Mouse (Mus musculus) embryonic fibroblast, embryonic 13.5 days (primary cell): Measurements from ENCODE around the gene S100a7a. TPM values are rescaled to one million over a fixed set of nuclear protein-coding genes. Genes with fewer than 3 reads are reported as not detected.

Experiments
- H3K27ac ChIP-seq: 2 replicates; pipeline ENCODE4 v1.5.1; 2012; ENCODE audit warnings: low read length, control low read depth, inconsistent platforms; ENCODE audit not compliant: insufficient read depth
- H3K4me1 ChIP-seq: 2 replicates; pipeline ENCODE4 v1.6.1; 2011; ENCODE audit warnings: low read length; ENCODE audit not compliant: control insufficient read depth, insufficient read depth
- H3K4me3 ChIP-seq: 2 replicates; pipeline ENCODE4 v1.5.1; 2011; ENCODE audit warnings: mild to moderate bottlenecking, control low read depth, low read length; ENCODE audit not compliant: insufficient read depth
- CTCF ChIP-seq: IDR thresholded peaks from 2 replicates; pipeline ENCODE4 v1.5.1; 2011; ENCODE audit warnings: mild to moderate bottlenecking, control low read depth, low read length, moderate library complexity, borderline replicate concordance; ENCODE audit not compliant: insufficient read depth
- POLR2A ChIP-seq: IDR thresholded peaks from 2 replicates; pipeline ENCODE4 v1.6.1; 2011; ENCODE audit warnings: low read depth, mild to moderate bottlenecking, control low read depth, low read length, moderate library complexity
- polyA plus RNA-seq: library from polyadenylated mRNA; stranded (reverse); fragments of >200 nt; gene quantifications from 2 replicates; pipeline ENCODE4 v1.2.4, GENCODE M21; 2011; ENCODE audit warnings: low read depth; ENCODE audit not compliant: missing spikeins, insufficient read length

S100a7a gene
- polyA plus RNA-seq, 1 experiment, result 2.2 TPM

- Histone ChIP-seq H3K27ac (no peak overlapping the region), H3K4me1 (no peaks in the 10 kb centered on the region; the same call in 1 of the 2 replicates), H3K4me3 (no peak overlapping the region)
- TF ChIP-seq CTCF (peak; percentile 67; the same call in 1 of the 2 replicates), POLR2A (no peak)
Measured at GRCm38 (mm10) chr3:90644220-90644619, 9.6 kb upstream of the S100a7a start.

DNA sequence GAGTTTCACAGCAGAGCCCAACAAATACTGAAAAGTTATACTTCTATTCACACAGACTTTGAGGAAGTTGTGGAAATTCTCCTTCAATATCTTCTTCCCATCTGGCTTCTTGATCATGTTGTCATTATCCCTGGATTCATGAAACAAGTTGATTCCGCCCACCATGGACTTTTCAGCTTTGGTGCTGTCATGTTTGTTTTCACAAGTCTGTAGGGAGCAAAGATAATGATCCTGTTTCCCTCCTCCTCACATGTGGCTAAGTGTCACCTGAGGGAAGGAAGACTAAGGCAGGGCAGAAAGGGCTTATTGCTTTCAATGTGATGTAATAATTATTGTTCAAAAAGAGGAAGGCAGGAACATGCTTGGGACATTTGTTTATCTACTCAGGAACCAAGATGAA is 6.5 kb upstream of the S100a7a start:
- no peak overlapping the region for H3K4me3 ChIP-seq
- no peak overlapping the region for H3K27ac ChIP-seq
- TF ChIP-seq CTCF, result no peak
- no peak for TF ChIP-seq POLR2A
- no peaks in the 10 kb centered on the region; the same call in 1 of the 2 replicates for H3K4me1 ChIP-seq

GRCm38 (mm10) chr3:90648981-90649380 is 4.8 kb upstream of the S100a7a start:
- no peak for TF ChIP-seq POLR2A
- TF ChIP-seq CTCF, result no peak
- H3K4me1 ChIP-seq, result peaks cover 3% of the 10 kb centered on the region; the same call in 1 of the 2 replicates
- no peak overlapping the region for H3K27ac ChIP-seq
- no peak overlapping the region for H3K4me3 ChIP-seq

DNA sequence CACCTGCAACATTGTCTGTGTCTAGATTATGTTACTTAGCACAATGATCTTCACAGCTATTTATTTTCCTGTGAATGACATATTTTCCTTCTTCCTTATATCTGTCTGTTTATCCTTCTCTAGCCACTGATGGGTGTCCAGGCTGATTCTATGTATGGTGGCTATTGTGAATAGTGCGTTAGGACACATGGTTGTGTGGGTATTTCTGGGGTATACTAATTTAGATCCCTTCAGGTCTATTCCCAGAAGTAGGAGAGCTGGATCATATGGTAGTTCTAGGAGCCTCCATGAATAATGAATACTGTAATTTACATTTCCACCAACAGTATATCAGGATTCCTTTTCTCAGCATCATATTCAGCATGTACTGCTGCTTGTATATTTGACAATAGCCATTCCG is 4.0 kb upstream of the S100a7a start:
- no peak overlapping the region for H3K27ac ChIP-seq
- peaks cover 3% of the 10 kb centered on the region; the same call in 1 of the 2 replicates for H3K4me1 ChIP-seq
- no peak overlapping the region for H3K4me3 ChIP-seq
- TF ChIP-seq CTCF (no peak), POLR2A (no peak)

GRCm38 (mm10) chr3:90652878-90653508 is 824 bp upstream of the S100a7a start:
- Histone ChIP-seq H3K27ac (no peak overlapping the region), H3K4me1 (peaks cover 3% of the 10 kb centered on the region; the same call in 1 of the 2 replicates), H3K4me3 (no peak overlapping the region)
- TF ChIP-seq POLR2A (no peak), CTCF (peak; percentile 62; the same call in 1 of the 2 replicates)

DNA sequence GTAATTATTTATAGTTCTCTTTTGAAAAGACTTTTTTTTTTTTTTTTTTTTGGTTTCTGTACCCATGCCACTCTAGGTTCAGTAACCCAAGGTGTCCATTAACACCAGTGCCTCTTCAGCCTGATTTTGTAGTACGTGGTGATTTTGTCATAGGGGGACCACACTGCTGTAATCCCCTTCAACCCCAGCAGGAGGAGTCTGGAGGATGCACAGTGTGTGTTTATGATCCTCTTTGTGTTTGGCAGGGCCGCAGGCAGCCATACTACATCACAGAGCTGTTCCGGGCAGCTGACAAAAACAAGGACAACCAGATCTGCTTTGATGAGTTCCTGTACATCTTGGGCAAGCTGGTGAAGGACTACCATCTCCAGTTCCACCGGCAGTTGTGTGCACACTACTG is 3.6 kb downstream of the S100a7a start:
- no peak overlapping the region for H3K27ac ChIP-seq
- no peak overlapping the region for H3K4me3 ChIP-seq
- peaks cover 9% of the 10 kb centered on the region; the same call in 1 of the 2 replicates for H3K4me1 ChIP-seq
- TF ChIP-seq CTCF, result no peak
- no peak for TF ChIP-seq POLR2A

DNA sequence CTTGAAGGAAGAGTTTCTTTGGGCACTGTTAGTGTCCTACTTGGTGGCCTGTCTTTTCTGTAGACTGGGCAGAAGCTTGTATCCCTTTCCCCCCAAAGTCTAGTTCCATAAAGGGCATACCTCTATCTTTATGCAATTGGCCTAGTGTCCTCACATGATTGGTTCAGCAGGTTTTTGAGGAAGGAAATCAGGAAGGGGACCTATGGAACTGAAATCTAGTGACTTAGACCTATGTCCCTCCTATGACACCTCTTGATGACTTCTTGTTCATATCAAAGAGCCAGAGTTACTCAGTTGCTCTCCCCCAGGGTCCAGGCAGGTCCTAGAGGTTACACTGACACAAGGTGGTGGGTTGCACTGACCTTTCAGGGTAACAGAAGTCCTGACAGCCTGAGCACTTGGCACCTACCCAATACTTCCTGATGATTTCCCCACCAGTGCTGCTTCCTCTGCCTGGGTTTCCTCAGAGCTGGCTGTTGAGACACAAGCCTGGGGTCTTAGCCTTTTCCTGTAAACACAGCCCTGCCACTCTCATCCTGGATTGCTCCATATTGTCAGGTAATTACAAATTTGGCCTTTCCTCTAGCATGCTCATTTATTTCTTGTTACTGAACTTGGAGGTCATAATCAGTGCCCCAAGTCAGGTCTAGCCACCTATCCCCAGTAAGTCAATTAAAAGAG is 5.7 kb downstream of the S100a7a start:
- 0 out of 2 replicates have a peak, but pooled peaks cover 6% of the 10 kb centered on the region for H3K4me1 ChIP-seq
- no peak overlapping the region for H3K27ac ChIP-seq
- no peak overlapping the region for H3K4me3 ChIP-seq
- TF ChIP-seq CTCF (no peak), POLR2A (no peak)

- TF ChIP-seq POLR2A, result no peak
- TF ChIP-seq CTCF, result no peak
- H3K27ac ChIP-seq, result no peak overlapping the region
- no peak overlapping the region for H3K4me3 ChIP-seq
- no peaks in the 10 kb centered on the region for H3K4me1 ChIP-seq
Measured at GRCm38 (mm10) chr3:90664219-90664618, 10.4 kb downstream of the S100a7a start.

GRCm38 (mm10) chr3:90668846-90669245 is 15.0 kb downstream of the S100a7a start, which contains the start of gene S100a8:
S100a8 (plus strand) TSS chr3:90668978.
- no peak for TF ChIP-seq CTCF
- TF ChIP-seq POLR2A, result no peak
- Histone ChIP-seq H3K4me3 (no peak within 1 kb of the TSS), H3K4me1 (no peaks in the 10 kb centered on the region), H3K27ac (no peak within 1 kb of the TSS)

DNA sequence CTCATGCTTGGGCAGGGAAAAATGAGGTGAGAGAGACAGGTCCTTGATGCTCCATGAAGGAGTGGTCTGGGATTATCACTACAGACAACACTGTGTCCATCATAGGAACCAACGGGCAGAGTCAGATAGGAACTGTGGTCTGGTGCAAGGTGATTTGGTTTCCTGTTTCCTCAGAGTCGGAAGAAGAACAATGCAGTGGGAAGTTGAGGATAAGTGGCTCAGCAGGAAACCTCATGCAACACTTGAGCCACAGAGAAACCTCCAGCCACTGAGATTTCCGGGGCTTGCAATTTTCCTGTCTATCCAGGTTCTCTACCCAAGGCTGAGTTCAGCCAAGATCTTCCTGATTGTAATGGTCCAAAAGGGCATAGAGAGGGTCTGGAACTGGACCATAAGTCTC is 24.8 kb downstream of the S100a7a start:
- no peak overlapping the region for H3K27ac ChIP-seq
- H3K4me3 ChIP-seq, result no peak overlapping the region
- no peaks in the 10 kb centered on the region for H3K4me1 ChIP-seq
- TF ChIP-seq CTCF, result no peak
- TF ChIP-seq POLR2A, result no peak
